Mouse (Mus musculus): ENCODE results near the gene Adcy3. TPM values are rescaled to one million over a fixed set of nuclear protein-coding genes. Genes with fewer than 3 reads are reported as not detected.

The Adcy3 gene
- polyA plus RNA-seq, 1 experiment from 2014 or later: 7.1 TPM

Other genes with a start within 250 kb of the Adcy3 start
- 2.4 and 3.4 TPM in 2 replicates for gene Pomc, start 178.2 kb upstream of the Adcy3 start, polyA plus RNA-seq (2015; fragmentation: Nextera tagmentation; extraction: Ambion mirVana)
- 3.0 and 3.2 TPM in 2 replicates for gene Efr3b, start 94.2 kb upstream of the Adcy3 start, polyA plus RNA-seq (2015; fragmentation: Nextera tagmentation; extraction: Ambion mirVana)
- 4.3 and 5.4 TPM in 2 replicates for gene Dnajc27, start 50.5 kb upstream of the Adcy3 start, polyA plus RNA-seq (2015; fragmentation: Nextera tagmentation; extraction: Ambion mirVana)
- 5.0 and 5.4 TPM in 2 replicates for gene Ptrhd1, start 100.9 kb downstream of the Adcy3 start, polyA plus RNA-seq (2015; fragmentation: Nextera tagmentation; extraction: Ambion mirVana)
- gene Cenpo, start 101.2 kb downstream of the Adcy3 start, polyA plus RNA-seq (2015; fragmentation: Nextera tagmentation; extraction: Ambion mirVana): 10.9 and 12.8 TPM in 2 replicates

All from intestine, embryonic 15.5 days (tissue).